Mouse (Mus musculus) liver, postnatal 0 days (tissue): ENCODE data around the gene Bcar3.

Experiments
- CTCF ChIP-seq: sonication (generic); IDR thresholded peaks from 2 replicates; pipeline ENCODE4 v1.5.1; 2016; ENCODE audit warnings: antibody characterized with exemption, low read depth
- EP300 ChIP-seq: IDR thresholded peaks from 2 replicates; pipeline ENCODE4 v1.6.1; 2016; ENCODE audit warnings: antibody characterized with exemption, low read depth, mild to moderate bottlenecking

DNA sequence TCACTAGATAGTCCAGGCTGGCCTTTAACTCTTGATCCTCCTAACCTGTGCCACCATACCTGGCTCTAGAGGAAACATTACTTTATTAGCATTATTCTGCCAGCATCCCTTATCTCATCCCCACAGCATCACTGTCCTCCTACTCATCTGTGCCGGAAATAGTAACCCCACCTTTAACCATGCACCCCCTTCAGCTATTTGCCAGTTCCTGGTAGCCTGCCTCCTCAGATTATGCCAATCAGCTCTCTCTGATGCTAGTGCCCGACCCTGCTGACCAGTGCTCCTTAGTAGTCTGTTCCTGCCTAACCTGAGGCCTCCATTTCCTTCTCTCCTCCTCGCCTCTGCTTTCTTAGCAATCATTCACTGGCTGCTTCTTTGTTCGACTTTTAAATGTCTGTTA lies 253.5 kb downstream of the Bcar3 start:
- TF ChIP-seq CTCF, result no peak
- no peak for TF ChIP-seq EP300
